Mouse (Mus musculus) Patski (cell line): ENCODE measurements around the gene Parp8. TPM values are rescaled to one million over a fixed set of nuclear protein-coding genes. Genes with fewer than 3 reads are reported as not detected.

ENCODE experiments used
- ATAC-seq: fragments of 100-300 bp; one replicate; pipeline ENCODE4 v1.8.0; 2021
- CTCF ChIA-PET: fragments of 350-600 bp; sonication (Branson Sonifier 250); formaldehyde crosslinking; loops from one replicate; lab custom pipeline; 2022; ENCODE audit warnings: inconsistent platforms; lab: Charles Lee
- POLR2A ChIA-PET: fragments of 350-600 bp; sonication (Branson Sonifier 250); formaldehyde crosslinking; loops from one replicate; lab custom pipeline; 2022; ENCODE audit warnings: antibody characterized with exemption, inconsistent platforms; lab: Charles Lee
- DNase-seq: peaks from one replicate; pipeline ENCODE4 v3.0.0-alpha.2; 2011; ENCODE audit warnings: low read depth, low spot score
- H3K27me3 ChIP-seq: fragments of 371-371 bp; one replicate; pipeline ENCODE4 v1.5.1; 2021
- CTCF ChIP-seq: fragments of 100-300 bp; IDR thresholded peaks from one replicate; pipeline ENCODE4 v1.5.1; 2021
- in situ Hi-C: fragments of 300-500 bp; cut with MboI; formaldehyde crosslinking; loops from 3 replicates; pipeline ENCODE4 v1.11.1; 2018; ENCODE audit warnings: low pct_unique_long_range_greater_than_20kb, mixed read lengths
- polyA plus RNA-seq: library from polyadenylated mRNA; unstranded; gene quantifications from one replicate; pipeline ENCODE4 v1.2.3, GENCODE M21; 2021

Parp8 gene
- polyA plus RNA-seq, 1 experiment from 2014 or later, result 42.8 TPM

DNA sequence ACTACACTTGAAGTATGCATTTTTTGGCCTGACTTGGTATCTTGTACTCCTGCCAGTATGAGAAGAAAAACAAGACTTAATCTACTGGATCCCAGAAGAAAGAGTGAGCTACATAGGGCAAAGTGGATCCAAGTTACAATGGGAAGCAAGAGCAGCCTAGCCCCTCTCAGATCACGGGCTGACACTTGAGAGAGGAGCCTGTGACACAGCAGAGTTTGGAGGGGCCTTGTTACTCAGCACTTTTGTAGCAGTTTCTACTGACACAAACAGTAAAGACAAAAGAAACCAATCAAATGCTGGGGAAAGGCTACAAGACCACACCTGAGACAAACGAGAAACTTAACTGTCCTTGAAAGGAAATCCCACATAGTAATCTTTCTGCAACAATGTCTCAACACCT is 9.8 kb upstream of the Parp8 start:
- ATAC-seq, result no peak
- H3K27me3 ChIP-seq, result no peaks in the 10 kb centered on the region
- DNase-seq, result no peak
- ChIA-PET CTCF (interaction anchor here (1.7 kb wide), 1 partner anchor 20 kb away, joined by 5 read pairs; no protein-coding TSS in a partner anchor), POLR2A (no interaction called here)
- in situ Hi-C loops, result loop anchor here (25.0 kb wide), 1 partner anchor 252 kb away; no protein-coding TSS in a partner anchor
- TF ChIP-seq CTCF, result no peak

DNA sequence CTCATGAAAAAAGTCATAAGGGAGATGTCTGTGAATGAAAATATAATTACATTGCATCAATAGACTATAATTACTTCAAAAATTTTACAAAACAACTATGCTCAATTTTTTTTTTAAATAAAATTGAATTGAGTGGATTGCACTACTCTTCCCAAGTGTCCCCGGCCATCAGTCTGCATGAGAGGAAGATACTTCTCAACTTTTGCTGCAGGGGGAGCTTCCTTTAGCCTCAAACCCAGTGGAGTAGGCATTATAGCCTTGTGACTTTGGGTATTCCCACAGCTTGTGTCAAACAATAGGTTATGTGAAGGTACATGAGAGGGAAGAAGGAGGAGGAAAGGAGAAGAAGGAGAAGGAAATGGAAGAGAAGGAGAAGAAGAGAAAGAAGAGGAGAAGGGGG is 9.3 kb upstream of the Parp8 start:
- ChIA-PET POLR2A (no interaction called here), CTCF (interaction anchor here (1.7 kb wide), 1 partner anchor 21 kb away, joined by 5 read pairs; no protein-coding TSS in a partner anchor)
- DNase-seq, result no peak
- TF ChIP-seq CTCF, result no peak
- in situ Hi-C loops, result loop anchor here (25.0 kb wide), 1 partner anchor 253 kb away; no protein-coding TSS in a partner anchor
- ATAC-seq, result no peak
- H3K27me3 ChIP-seq, result no peaks in the 10 kb centered on the region

DNA sequence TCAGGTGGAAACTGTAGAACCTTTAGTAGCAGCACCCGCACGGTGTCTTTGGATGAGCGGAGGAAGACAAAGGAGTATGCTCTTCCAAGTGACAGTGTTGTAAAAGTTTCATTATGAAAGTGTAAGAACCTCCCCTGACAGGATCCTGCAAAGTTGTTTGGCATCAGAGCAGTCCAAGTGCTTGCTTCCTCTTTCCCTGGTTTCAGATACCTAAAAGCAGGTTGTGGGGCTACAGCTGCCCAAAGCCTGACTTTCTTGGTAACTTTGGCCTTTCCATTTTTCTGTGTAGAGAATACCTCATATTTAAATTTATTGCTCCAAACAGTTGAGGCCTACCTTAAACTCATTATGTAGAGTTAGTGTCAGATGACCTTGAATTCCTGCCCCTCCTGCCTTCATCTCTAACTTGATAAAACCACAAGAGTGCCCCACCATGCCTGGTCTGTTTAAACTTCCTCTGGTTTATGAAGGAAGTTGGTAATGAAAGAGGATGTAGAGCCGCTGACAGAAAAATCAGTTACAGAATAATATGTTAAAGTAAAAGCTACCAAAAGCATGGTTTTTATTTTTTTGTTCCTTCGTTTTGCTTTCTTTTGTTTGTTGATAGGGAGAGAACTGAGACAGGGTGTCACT is 8.5 kb upstream of the Parp8 start:
- in situ Hi-C loops, result loop anchor here (25.0 kb wide), 1 partner anchor 254 kb away; no protein-coding TSS in a partner anchor
- no peak for TF ChIP-seq CTCF
- no peaks in the 10 kb centered on the region for H3K27me3 ChIP-seq
- ChIA-PET POLR2A (no interaction called here), CTCF (no interaction called here)
- DNase-seq, result no peak
- ATAC-seq, result no peak

DNA sequence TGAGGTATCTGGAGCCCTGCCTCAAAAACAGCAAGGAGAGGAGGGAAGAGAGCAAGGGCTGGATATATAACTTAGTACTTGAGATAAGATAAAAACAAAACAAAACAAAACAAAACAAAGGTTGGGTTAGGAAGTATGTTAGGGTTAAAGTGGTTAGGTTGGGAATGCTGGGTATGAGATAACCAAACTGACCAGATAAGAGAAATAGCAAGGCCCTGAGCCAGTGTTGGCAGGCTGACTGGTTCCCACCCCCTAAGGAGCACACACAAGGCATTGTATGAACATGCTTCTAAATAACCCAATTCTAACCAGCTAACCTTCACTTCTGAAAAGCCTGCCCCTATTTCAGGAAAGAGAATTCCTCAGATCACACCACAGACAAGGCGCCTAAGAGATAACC is 7.1 kb upstream of the Parp8 start:
- no peak for TF ChIP-seq CTCF
- CTCF ChIA-PET, result no interaction called here
- ATAC-seq (no peak), DNase-seq (no peak)
- POLR2A ChIA-PET, result no interaction called here
- H3K27me3 ChIP-seq, result no peaks in the 10 kb centered on the region
- in situ Hi-C loops, result loop anchor here (25.0 kb wide), 1 partner anchor 255 kb away; no protein-coding TSS in a partner anchor

DNA sequence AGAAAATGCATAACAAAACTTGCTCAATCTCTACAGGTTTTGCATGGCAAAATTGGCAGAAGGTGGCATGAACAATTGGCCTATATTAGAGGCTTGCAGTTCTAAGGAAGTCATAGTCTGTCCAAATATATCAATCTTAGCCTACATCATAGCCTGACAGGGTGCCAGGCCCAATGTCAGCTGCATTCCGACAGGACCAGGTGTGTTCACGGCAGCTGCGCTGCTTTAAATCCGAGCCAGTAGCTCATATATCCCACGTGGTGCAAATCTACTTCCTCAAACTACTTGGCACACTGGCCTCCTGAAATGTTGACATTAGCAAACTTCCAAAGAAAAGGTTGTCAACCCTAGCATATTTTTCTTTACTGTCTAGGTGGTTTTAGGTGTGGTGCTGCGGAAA is 6.2 kb upstream of the Parp8 start:
- DNase-seq, result no peak
- no peaks in the 10 kb centered on the region for H3K27me3 ChIP-seq
- CTCF ChIA-PET, result no interaction called here
- no peak for ATAC-seq
- POLR2A ChIA-PET, result interaction anchor here (0.6 to 0.7 kb wide), 2 partner anchors 51 to 81 kb away, joined by 3 read pairs; no protein-coding TSS in a partner anchor
- TF ChIP-seq CTCF, result no peak
- in situ Hi-C loops, result loop anchor here (25.0 kb wide), 1 partner anchor 256 kb away; no protein-coding TSS in a partner anchor

DNA sequence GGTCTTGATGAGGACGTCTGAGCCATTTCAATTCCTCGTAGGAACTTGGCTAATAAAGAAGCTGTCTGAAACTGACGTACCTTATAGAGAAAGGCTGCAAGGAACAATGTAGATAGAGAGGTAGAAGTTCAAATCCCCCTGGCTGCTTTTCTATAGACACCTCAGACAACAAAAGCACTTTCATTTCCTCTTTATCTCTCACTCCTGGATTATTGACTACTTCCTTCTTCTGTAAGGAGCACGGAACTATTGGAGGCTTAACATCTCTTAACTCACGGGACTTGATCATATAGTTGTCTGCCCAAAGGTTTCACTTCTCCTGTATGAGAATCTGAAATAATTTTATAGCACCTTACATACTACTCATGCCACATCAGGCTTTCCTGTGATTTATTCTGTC is 2.9 kb upstream of the Parp8 start:
- no peaks in the 10 kb centered on the region for H3K27me3 ChIP-seq
- ATAC-seq (no peak), DNase-seq (no peak)
- CTCF ChIA-PET, result no interaction called here
- in situ Hi-C loops, result loop anchor here (5.0 to 25.0 kb wide), 2 partner anchors 114 to 259 kb away; no protein-coding TSS in a partner anchor
- TF ChIP-seq CTCF, result no peak
- POLR2A ChIA-PET, result no interaction called here

DNA sequence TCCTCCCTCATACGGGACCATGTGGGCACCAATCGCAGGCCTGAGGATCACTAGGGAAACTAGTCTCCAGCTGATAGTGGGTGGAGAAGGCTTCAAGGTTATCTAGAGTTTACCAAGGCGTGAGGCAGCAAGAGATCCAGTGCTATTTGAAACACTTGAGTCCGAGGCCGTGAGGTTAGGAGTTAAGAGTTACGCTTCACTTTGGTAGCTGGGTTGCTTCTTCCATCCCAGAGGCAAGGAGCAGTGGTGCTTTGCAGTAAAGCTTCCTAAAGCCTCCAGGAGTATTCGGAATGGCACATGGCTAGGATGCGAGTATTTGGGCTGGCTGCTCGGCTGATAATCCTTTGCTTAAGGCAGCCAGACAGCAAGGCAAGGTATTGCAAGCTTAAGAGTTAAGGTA is 2.0 kb upstream of the Parp8 start:
- POLR2A ChIA-PET, result no interaction called here
- H3K27me3 ChIP-seq, result no peaks in the 10 kb centered on the region
- in situ Hi-C loops, result loop anchor here (5.0 to 25.0 kb wide), 2 partner anchors 115 to 260 kb away; no protein-coding TSS in a partner anchor
- ATAC-seq, result no peak
- TF ChIP-seq CTCF, result no peak
- CTCF ChIA-PET, result interaction anchor here (0.9 kb wide), 1 partner anchor 68 kb away, joined by 3 read pairs; no protein-coding TSS in a partner anchor
- DNase-seq, result no peak

DNA sequence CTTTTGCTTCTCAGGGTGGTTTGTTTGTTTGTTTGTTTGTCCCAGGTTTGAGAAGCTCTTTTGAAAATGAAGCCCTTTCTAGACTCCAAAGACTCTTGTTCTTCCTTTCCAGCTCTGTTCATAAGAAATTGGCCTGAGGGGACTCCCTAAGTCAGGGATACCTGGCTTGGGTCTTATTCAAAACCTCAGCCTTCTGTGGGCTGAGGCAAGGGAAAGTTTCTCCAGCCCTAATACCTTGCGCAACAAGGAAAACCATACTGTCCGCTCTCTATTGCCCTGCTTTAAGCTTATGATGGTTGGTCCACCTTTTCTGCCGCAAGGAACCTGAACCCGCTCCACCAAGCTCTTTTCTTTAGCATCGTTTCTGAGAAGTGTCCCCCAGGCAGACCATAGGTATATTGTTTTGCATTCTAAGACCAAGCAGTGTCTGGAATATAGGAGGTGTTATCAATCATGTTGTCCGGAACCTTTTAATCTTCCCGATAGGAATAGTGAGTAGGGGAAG is 991 bp upstream of the Parp8 start:
- ATAC-seq (no peak), DNase-seq (no peak)
- POLR2A ChIA-PET, result interaction anchor here (5.0 kb wide), 1 partner anchor 85 kb away, joined by 22 read pairs; no protein-coding TSS in a partner anchor
- CTCF ChIA-PET, result interaction anchor here (1.2 kb wide), 1 partner anchor 16 kb away, joined by 3 read pairs; no protein-coding TSS in a partner anchor
- in situ Hi-C loops, result loop anchor here (5.0 to 25.0 kb wide), 2 partner anchors 116 to 261 kb away; no protein-coding TSS in a partner anchor
- H3K27me3 ChIP-seq, result no peaks in the 10 kb centered on the region
- no peak for TF ChIP-seq CTCF

DNA sequence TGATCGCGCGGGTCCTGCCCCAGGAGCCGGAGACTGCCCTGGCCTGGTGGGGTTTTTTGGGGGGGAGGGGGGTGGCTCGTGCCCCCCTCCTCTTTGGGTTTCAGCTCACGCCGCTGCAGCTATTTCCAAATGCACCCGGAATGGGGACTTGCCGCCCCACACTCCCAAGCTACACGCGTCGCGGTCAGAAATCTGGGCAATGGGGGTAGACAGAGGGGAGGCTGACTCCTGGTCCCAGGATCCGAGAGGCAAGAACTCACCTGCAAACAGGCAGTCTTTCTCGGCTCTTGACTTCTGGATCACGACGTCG is 466 bp downstream of the Parp8 start:
- no peak for TF ChIP-seq CTCF
- in situ Hi-C loops, result loop anchor here (5.0 to 25.0 kb wide), 3 partner anchors 78 to 262 kb away; no protein-coding TSS in a partner anchor
- DNase-seq, result no peak
- peak; percentile 7 for ATAC-seq
- ChIA-PET CTCF (no interaction called here), POLR2A (interaction anchor here (0.7 to 5.0 kb wide), 5 partner anchors 24 to 265 kb away, joined by 4 to 22 read pairs (median 5); no protein-coding TSS in a partner anchor)
- H3K27me3 ChIP-seq, result no peaks in the 10 kb centered on the region

DNA sequence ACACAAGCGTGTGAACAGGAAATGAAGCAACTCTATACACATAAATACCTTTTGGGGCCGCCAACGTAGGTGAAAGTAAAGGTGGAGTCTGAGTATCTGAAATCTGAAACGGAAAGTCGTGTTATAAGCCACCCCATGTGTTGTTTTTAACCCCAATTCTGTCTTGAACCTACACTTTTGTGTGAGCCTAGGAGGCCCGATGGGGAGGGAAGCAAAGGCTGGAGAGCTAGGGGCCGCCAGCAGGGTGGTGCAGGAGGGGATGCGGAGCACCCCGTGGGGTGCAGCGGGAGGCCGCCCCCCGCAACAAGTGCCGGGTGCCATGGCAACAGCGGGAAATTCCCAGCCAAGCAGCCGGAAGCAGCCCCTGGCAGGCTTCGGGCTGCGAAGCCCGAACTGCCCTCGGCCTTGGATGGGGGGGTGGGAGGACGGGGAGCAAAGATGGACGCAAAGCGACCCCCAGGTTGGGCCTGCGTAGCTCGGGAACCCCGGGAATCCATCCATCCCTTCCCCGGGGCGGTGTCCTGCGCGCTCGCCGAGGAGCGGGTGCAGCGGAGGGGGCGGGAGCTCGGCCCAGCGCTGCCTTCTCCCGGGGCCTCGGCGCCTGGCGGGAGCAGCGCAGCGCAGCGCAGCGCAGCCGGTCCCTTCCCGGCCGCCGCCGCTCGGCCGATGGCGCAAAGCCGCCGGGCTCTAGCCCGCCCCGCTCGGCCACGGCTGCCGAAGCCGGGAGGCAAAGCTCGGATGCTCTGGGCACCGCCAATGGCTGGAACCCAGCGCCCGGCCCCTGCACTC is 1.0 kb downstream of the Parp8 start:
- DNase-seq, result no peak
- ChIA-PET POLR2A (interaction anchor here (0.7 to 5.0 kb wide), 5 partner anchors 24 to 265 kb away, joined by 4 to 22 read pairs (median 5); no protein-coding TSS in a partner anchor), CTCF (interaction anchor here (0.6 to 2.0 kb wide), 4 partner anchors 66 to 145 kb away, joined by 3 to 11 read pairs (median 4); no protein-coding TSS in a partner anchor)
- in situ Hi-C loops, result loop anchor here (5.0 kb wide), 1 partner anchor 77 kb away; no protein-coding TSS in a partner anchor
- H3K27me3 ChIP-seq, result no peaks in the 10 kb centered on the region
- no peak for TF ChIP-seq CTCF
- ATAC-seq, result peak; percentile 69
